Mouse (Mus musculus): ENCODE measurements at regions not wholly inside any gene's neighbourhood (a gene's known extent, or its start where the extent isn't known, plus 50 kb on each side); places are given as distances from the start of the nearest gene placed in this dataset.

GRCm38 (mm10) chr15:62096778-62097177 is 1174.0 kb upstream of the A1bg start:
- TF ChIP-seq CTCF (conservative IDR thresholded peaks at IDR 0.05 in 1 of 2, IDR thresholded peaks at IDR 0.05 in 1 of 2; ENCODE audit: low read depth in 2 of 2, low read length in 2 of 2): no peak
- TF ChIP-seq MAX (IDR thresholded peaks at IDR 0.05; ENCODE audit: low read length): no peak
- no peak for TF ChIP-seq MAZ (IDR thresholded peaks at IDR 0.05; ENCODE audit: low read depth, low read length)
- no peak for TF ChIP-seq ZC3H11A (IDR thresholded peaks at IDR 0.05; ENCODE audit: low read depth, low read length)
- no peak for TF ChIP-seq PAX5 (IDR thresholded peaks at IDR 0.05; ENCODE audit: low read length)
- no peak for TF ChIP-seq SMC3 (IDR thresholded peaks at IDR 0.05; ENCODE audit: low read depth, low read length)
- TF ChIP-seq ETS1 (conservative IDR thresholded peaks at IDR 0.05; ENCODE audit: low read depth, low read length): no peak; the same call in 1 of the 2 replicates
- TF ChIP-seq ZKSCAN1 (IDR thresholded peaks at IDR 0.05; ENCODE audit: borderline replicate concordance, low read depth, low read length): no peak
